Mouse (Mus musculus) lung, embryonic 14.5 days (tissue): ENCODE measurements at regions not wholly inside any gene's neighbourhood (a gene's known extent, or its start where the extent isn't known, plus 50 kb on each side); places are given as distances from the start of the nearest gene placed in this dataset.

Source experiments
- ATAC-seq: fragments of 200-750 bp; cut with Nextera tagmentation; 2 replicates; pipeline ENCODE4 v1.8.0; 2017; ENCODE audit warnings: mild to moderate bottlenecking, moderate TSS enrichment, moderate library complexity; ENCODE audit not compliant: insufficient read depth
- DNase-seq: peaks from one replicate; pipeline ENCODE4 v3.0.0-alpha.2; 2015
- H3K27ac ChIP-seq: fragments of 300-500 bp; sonication (generic); 2 replicates; pipeline ENCODE4 v1.5.1; 2014; ENCODE audit warnings: low read depth, mild to moderate bottlenecking, moderate library complexity
- H3K27me3 ChIP-seq: fragments of 300-500 bp; sonication (generic); 2 replicates; pipeline ENCODE4 v1.6.1; 2014; ENCODE audit warnings: low read length, control low read depth; ENCODE audit not compliant: insufficient read depth
- H3K36me3 ChIP-seq: fragments of 300-500 bp; sonication (generic); 2 replicates; pipeline ENCODE4 v1.6.1; 2014; ENCODE audit warnings: control low read depth; ENCODE audit not compliant: insufficient read depth
- H3K4me1 ChIP-seq: fragments of 300-500 bp; sonication (generic); 2 replicates; pipeline ENCODE4 v1.6.1; 2014; ENCODE audit warnings: antibody characterized with exemption, control low read depth; ENCODE audit not compliant: insufficient read depth
- H3K4me2 ChIP-seq: fragments of 300-500 bp; sonication (generic); 2 replicates; pipeline ENCODE4 v1.6.1; 2014; ENCODE audit warnings: mild to moderate bottlenecking
- H3K4me3 ChIP-seq: fragments of 300-500 bp; sonication (generic); 2 replicates; pipeline ENCODE4 v1.5.1; 2014; ENCODE audit warnings: low read depth, low read length
- H3K9ac ChIP-seq: fragments of 300-500 bp; sonication (generic); 2 replicates; pipeline ENCODE4 v1.6.1; 2014
- H3K9me3 ChIP-seq: fragments of 300-500 bp; sonication (generic); 2 replicates; pipeline ENCODE4 v1.6.1; 2016; ENCODE audit warnings: low read depth, low read length, control low read depth
- CTCF ChIP-seq: IDR thresholded peaks from 2 replicates; pipeline ENCODE4 v1.5.1; 2016; ENCODE audit warnings: antibody characterized with exemption, low read depth
- WGBS: fragments of 180-500 bp; shearing (Covaris S2); extraction: QIAGEN DNeasy Blood & Tissue Kit; methylation state at CpG from one replicate; pipeline ENCODE4 v1.1.7; 2014; 5-methylcytosine and 5-hydroxymethylcytosine counted together

GRCm38 (mm10) chr5:64578536-64578935 is 224.7 kb upstream of the Klf3 start:
- H3K27me3 ChIP-seq: no peaks in the 10 kb centered on the region
- no peaks in the 10 kb centered on the region for H3K9me3 ChIP-seq
- no peak overlapping the region for H3K9ac ChIP-seq
- TF ChIP-seq CTCF: no peak
- no peaks in the 10 kb centered on the region for H3K36me3 ChIP-seq
- no peak overlapping the region for H3K4me2 ChIP-seq
- H3K4me1 ChIP-seq: peaks cover 29% of the 10 kb centered on the region
- no peak overlapping the region for H3K4me3 ChIP-seq
- peak overlapping the region; percentile 56; the same call in 1 of the 2 replicates for H3K27ac ChIP-seq
- WGBS: 87% methylated on average over 6 of the region's 6 CpGs
- DNase-seq: no peak
- no peak for ATAC-seq

GRCm38 (mm10) chr5:64579086-64579485 is 224.1 kb upstream of the Klf3 start:
- peaks cover 29% of the 10 kb centered on the region for H3K4me1 ChIP-seq
- H3K36me3 ChIP-seq: no peaks in the 10 kb centered on the region
- 39% methylated on average over 5 of the region's 5 CpGs for WGBS
- no peak for TF ChIP-seq CTCF
- H3K27ac ChIP-seq: peak overlapping the region; percentile 55; the same call in 1 of the 2 replicates
- no peak overlapping the region for H3K9ac ChIP-seq
- ATAC-seq (no peak), DNase-seq (no peak)
- H3K27me3 ChIP-seq: no peaks in the 10 kb centered on the region
- no peaks in the 10 kb centered on the region for H3K9me3 ChIP-seq
- H3K4me3 ChIP-seq: no peak overlapping the region
- peak overlapping the region; percentile 45; the same call in 1 of the 2 replicates for H3K4me2 ChIP-seq

GRCm38 (mm10) chr5:64579494-64580339 is 223.5 kb upstream of the Klf3 start:
- Histone ChIP-seq H3K27me3 (no peaks in the 10 kb centered on the region), H3K4me1 (peaks cover 29% of the 10 kb centered on the region), H3K4me2 (peak overlapping the region; percentile 45), H3K9ac (no peak overlapping the region), H3K9me3 (no peaks in the 10 kb centered on the region), H3K36me3 (no peaks in the 10 kb centered on the region), H3K4me3 (no peak overlapping the region), H3K27ac (peak overlapping the region; percentile 61)
- WGBS: 6% methylated on average over 14 of the region's 14 CpGs
- ATAC-seq (peak; percentile 30), DNase-seq (peak; percentile 77)
- TF ChIP-seq CTCF: no peak

- no peaks in the 10 kb centered on the region for H3K27me3 ChIP-seq
- no peak overlapping the region; the same call in 1 of the 2 replicates for H3K4me2 ChIP-seq
- WGBS: 70% methylated on average over 3 of the region's 3 CpGs
- no peak overlapping the region for H3K4me3 ChIP-seq
- peaks cover 29% of the 10 kb centered on the region for H3K4me1 ChIP-seq
- no peak for ATAC-seq
- no peak for TF ChIP-seq CTCF
- no peak for DNase-seq
- no peak overlapping the region for H3K9ac ChIP-seq
- H3K9me3 ChIP-seq: no peaks in the 10 kb centered on the region
- peak overlapping the region; percentile 61; the same call in 1 of the 2 replicates for H3K27ac ChIP-seq
- H3K36me3 ChIP-seq: no peaks in the 10 kb centered on the region
These were observed 222.9 kb upstream of the Klf3 start for GRCm38 (mm10) chr5:64580340-64580723.

- peaks cover 29% of the 10 kb centered on the region for H3K4me1 ChIP-seq
- peak overlapping the region; percentile 3 for H3K27ac ChIP-seq
- peak; percentile 57 for DNase-seq
- H3K4me3 ChIP-seq: no peak overlapping the region
- peak; percentile 10; the same call in 1 of the 2 replicates for ATAC-seq
- H3K9ac ChIP-seq: no peak overlapping the region
- WGBS: 68% methylated on average over 6 of the region's 6 CpGs
- H3K9me3 ChIP-seq: no peaks in the 10 kb centered on the region
- no peak overlapping the region for H3K4me2 ChIP-seq
- TF ChIP-seq CTCF: no peak
- no peaks in the 10 kb centered on the region for H3K36me3 ChIP-seq
- H3K27me3 ChIP-seq: no peaks in the 10 kb centered on the region
These were observed 222.3 kb upstream of the Klf3 start for GRCm38 (mm10) chr5:64580786-64581445.

GRCm38 (mm10) chr5:64581461-64581860 is 221.7 kb upstream of the Klf3 start:
- H3K27ac ChIP-seq: peak overlapping the region; percentile 3
- H3K4me1 ChIP-seq: peaks cover 25% of the 10 kb centered on the region
- peak; percentile 58 for TF ChIP-seq CTCF
- H3K9me3 ChIP-seq: no peaks in the 10 kb centered on the region
- H3K4me2 ChIP-seq: no peak overlapping the region
- DNase-seq (peak; percentile 80), ATAC-seq (peak; percentile 32; the same call in 1 of the 2 replicates)
- H3K27me3 ChIP-seq: no peaks in the 10 kb centered on the region
- 49% methylated on average over 8 of the region's 8 CpGs for WGBS
- H3K4me3 ChIP-seq: no peak overlapping the region
- H3K9ac ChIP-seq: no peak overlapping the region
- no peaks in the 10 kb centered on the region for H3K36me3 ChIP-seq

- no peak for ATAC-seq
- H3K4me1 ChIP-seq: peaks cover 19% of the 10 kb centered on the region
- no peaks in the 10 kb centered on the region for H3K9me3 ChIP-seq
- H3K36me3 ChIP-seq: no peaks in the 10 kb centered on the region
- no peak for DNase-seq
- TF ChIP-seq CTCF: no peak
- no peak overlapping the region for H3K4me3 ChIP-seq
- no peak overlapping the region for H3K9ac ChIP-seq
- 66% methylated on average over 9 of the region's 9 CpGs for WGBS
- no peaks in the 10 kb centered on the region for H3K27me3 ChIP-seq
- H3K27ac ChIP-seq: no peak overlapping the region
- H3K4me2 ChIP-seq: no peak overlapping the region
These were observed 221.2 kb upstream of the Klf3 start for GRCm38 (mm10) chr5:64582031-64582430.
